ENCODE assay signal across 15 mouse cellular contexts in genomic region chr4:108969517-108969916, GRCm38 (mm10).
"Had no signal": no experiment of that assay in that cellular context is flagged by ENCODE, and none has a peak within 500 bp of the region (broad histone marks: within the 10 kb centered on the region; RNA-seq: fewer than 3 reads in every experiment).

No protein-coding gene starts in this region.

- H3K27ac ChIP-seq: kidney, embryonic 15.5 days; limb, embryonic 15.5 days; midbrain, embryonic 15.5 days; neural tube, embryonic 12.5 days had no signal

- H3K9me3 ChIP-seq: kidney, embryonic 15.5 days; limb, embryonic 15.5 days; megakaryocyte, embryonic 14.5 days; midbrain, embryonic 15.5 days; neural tube, embryonic 12.5 days had no signal

- ATAC-seq: intestine, embryonic 16.5 days; midbrain, embryonic 15.5 days had no signal

- H3K4me2 ChIP-seq: kidney, embryonic 15.5 days; limb, embryonic 15.5 days; lung, embryonic 14.5 days; midbrain, embryonic 11.5 days; midbrain, embryonic 15.5 days; neural tube, embryonic 12.5 days had no signal

- H3K27me3 ChIP-seq: kidney, embryonic 15.5 days; limb, embryonic 15.5 days; midbrain, embryonic 15.5 days; neural tube, embryonic 12.5 days had no signal

- H3K4me1 ChIP-seq: kidney, embryonic 15.5 days; limb, embryonic 15.5 days; midbrain, embryonic 15.5 days; neural tube, embryonic 12.5 days had no signal

- H3K9ac ChIP-seq: kidney, embryonic 15.5 days; limb, embryonic 15.5 days; lung, embryonic 14.5 days; midbrain, embryonic 15.5 days; neural tube, embryonic 12.5 days had no signal

- DNase-seq: kidney, adult 2 months; kidney, postnatal 14 days; lung, embryonic 14.5 days; lung, postnatal 10 days; lung, postnatal 4 days; right cerebral cortex, postnatal 25 days; thymus, adult 2 months; thymus, postnatal 25 days had no signal

- H3K4me3 ChIP-seq: kidney, embryonic 15.5 days; limb, embryonic 15.5 days; megakaryocyte, embryonic 14.5 days; midbrain, embryonic 15.5 days; neural tube, embryonic 12.5 days had no signal

- H3K36me3 ChIP-seq: kidney, embryonic 15.5 days; limb, embryonic 15.5 days; midbrain, embryonic 15.5 days; neural tube, embryonic 12.5 days had no signal
